Mouse (Mus musculus) liver, embryonic 14.5 days (tissue): ENCODE measurements around the gene Pcdh15.

Experiments
- CTCF ChIP-seq: IDR thresholded peaks from 2 replicates; pipeline ENCODE4 v1.5.1; 2016; ENCODE audit warnings: antibody characterized with exemption, low read depth, control low read depth
- EP300 ChIP-seq: IDR thresholded peaks from 2 replicates; pipeline ENCODE4 v1.6.1; 2016; ENCODE audit warnings: antibody characterized with exemption, low read depth

DNA sequence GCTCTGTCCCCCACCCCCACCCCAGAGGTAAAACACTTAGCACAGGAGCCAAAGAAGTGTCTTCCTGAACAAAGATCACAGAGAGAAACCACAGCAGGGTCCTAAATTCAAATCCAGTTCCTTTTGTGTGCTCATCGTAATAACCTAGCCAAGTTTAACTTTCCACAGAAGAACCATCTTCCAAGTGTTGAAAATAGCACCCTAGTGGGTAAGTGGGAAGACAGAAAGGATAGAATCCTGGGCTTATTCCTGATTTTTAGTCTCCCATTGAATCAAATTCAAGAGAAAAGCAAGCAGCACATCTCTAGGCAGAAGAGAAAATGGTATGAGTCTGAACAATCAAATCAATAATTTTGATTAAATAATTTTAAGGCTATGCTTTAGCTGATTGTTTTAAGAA lies 1315.8 kb downstream of the Pcdh15 start:
- TF ChIP-seq CTCF (no peak), EP300 (no peak)
